Mouse (Mus musculus) heart, adult 18-20 months (tissue): ENCODE results near the gene Gdf11. TPM values are rescaled to one million over a fixed set of nuclear protein-coding genes. Genes with fewer than 3 reads are reported as not detected.

Experiments
- total RNA-seq, 2 experiments: library from RNA; stranded (reverse); gene quantifications; 2 replicates each; pipeline ENCODE4 v1.2.3; 2021

Gene Gdf11
- total RNA-seq, 2 experiments from 2014 or later = 2.3 to 2.6 TPM

Other genes starting within 250 kb of the Gdf11 start
- 1 to 10 TPM; 1.7 to 1.8 TPM for gene Ikzf4, start 245.7 kb downstream of the Gdf11 start, total RNA-seq
- gene Suox, start 217.6 kb downstream of the Gdf11 start, total RNA-seq = 10 to 100 TPM; 22.3 to 28.2 TPM
- gene Rab5b, start 195.5 kb downstream of the Gdf11 start, total RNA-seq = 10 to 100 TPM; 76.5 to 84.4 TPM
- 1 to 10 TPM in 1 of 2 experiments, under 1 TPM in 1; 0.65 to 1.1 TPM for gene Pmel, start 187.5 kb downstream of the Gdf11 start, total RNA-seq
- 1 to 10 TPM; 8.2 to 9.1 TPM for gene Cdk2, start 186.7 kb downstream of the Gdf11 start, total RNA-seq
- gene Dgka, start 146.9 kb downstream of the Gdf11 start, total RNA-seq = 10 to 100 TPM; 11.5 to 16.1 TPM
- gene Pym1, start 143.8 kb downstream of the Gdf11 start, total RNA-seq = 10 to 100 TPM in 1 of 2 experiments, 1 to 10 TPM in 1; 10.0 to 10.1 TPM
- gene Mmp19, start 100.8 kb downstream of the Gdf11 start, total RNA-seq = 1 to 10 TPM; 1.9 to 3.7 TPM
- gene Dnajc14, start 87.7 kb downstream of the Gdf11 start, total RNA-seq = 10 to 100 TPM; 34.0 to 35.3 TPM
- gene Tmem198b, start 87.3 kb downstream of the Gdf11 start, total RNA-seq = 1 to 10 TPM; 4.6 to 5.6 TPM
- gene Sarnp, start 74.4 kb downstream of the Gdf11 start, total RNA-seq = 10 to 100 TPM; 35.6 to 39.7 TPM
- gene Ormdl2, start 70.1 kb downstream of the Gdf11 start, total RNA-seq = 1 to 10 TPM; 8.1 to 9.7 TPM
- gene Cd63, start 9.3 kb upstream of the Gdf11 start, total RNA-seq = 100 to 1,000 TPM; 144 to 158 TPM
- gene Rdh5, start 31.2 kb upstream of the Gdf11 start, total RNA-seq = 1 to 10 TPM; 4.3 to 4.7 TPM
- 100 to 1,000 TPM; 194 to 199 TPM for gene Bloc1s1, start 32.3 kb upstream of the Gdf11 start, total RNA-seq
- 100 to 1,000 TPM; 144 to 148 TPM for gene Itga7, start 42.1 kb upstream of the Gdf11 start, total RNA-seq
- gene Mettl7b, start 69.3 kb upstream of the Gdf11 start, total RNA-seq = not detected
- not detected for gene Olfr9, start 97.7 kb upstream of the Gdf11 start, total RNA-seq
- gene Olfr763, start 119.1 kb upstream of the Gdf11 start, total RNA-seq = not detected
- not detected for gene Olfr764-ps1, start 148.2 kb upstream of the Gdf11 start, total RNA-seq
- not detected for gene Olfr765, start 158.3 kb upstream of the Gdf11 start, total RNA-seq
- not detected for gene Olfr766-ps1, start 177.3 kb upstream of the Gdf11 start, total RNA-seq
- not detected for gene Olfr767, start 191.2 kb upstream of the Gdf11 start, total RNA-seq
- not detected for gene Olfr768, start 207.7 kb upstream of the Gdf11 start, total RNA-seq
- gene Olfr769, start 226.1 kb upstream of the Gdf11 start, total RNA-seq = not detected
- gene Olfr770, start 247.3 kb upstream of the Gdf11 start, total RNA-seq = not detected